Mouse (Mus musculus): ENCODE data around the gene Tmem106c.
A peak's percentile ranks its signal among the peaks of the same experiment; 100 is the strongest.

DNA sequence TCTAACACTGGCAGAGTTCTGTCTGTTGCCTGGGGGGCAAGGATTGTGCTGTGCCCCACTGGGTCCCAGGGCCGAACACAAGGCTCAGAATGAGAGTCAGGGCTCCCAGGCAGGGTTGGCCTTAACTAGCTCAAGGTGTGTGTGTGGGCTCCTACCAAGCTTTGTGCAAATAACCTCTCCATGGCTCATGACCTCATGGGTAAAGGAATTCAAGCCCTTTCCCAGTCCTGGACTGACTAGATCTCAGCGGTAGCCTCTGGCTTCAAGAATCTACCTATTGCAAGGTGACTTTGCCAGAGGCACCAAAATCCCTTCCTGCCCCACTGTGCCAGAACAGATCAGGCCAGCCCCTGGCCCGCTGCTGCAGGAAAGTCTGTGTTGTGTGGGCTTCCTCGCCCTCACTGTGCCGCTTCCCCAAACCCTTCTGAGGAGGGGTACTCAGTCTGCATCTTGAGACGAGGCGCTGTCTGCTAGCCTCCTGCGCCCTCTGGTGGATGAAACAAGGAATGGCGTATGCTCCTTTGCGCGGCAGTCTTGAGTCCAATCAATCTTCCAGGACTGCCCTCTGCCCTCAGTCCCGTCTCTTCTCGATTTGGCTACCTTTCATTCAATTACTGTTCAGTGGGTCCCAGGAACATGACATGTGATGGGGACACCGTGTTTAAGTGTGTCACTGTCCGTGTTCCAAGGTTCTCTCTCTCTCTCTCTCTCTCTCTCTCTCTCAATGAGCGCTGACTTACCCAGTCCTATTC is 11.7 kb upstream of the Tmem106c start:
- TF ChIP-seq CTCF (IDR thresholded peaks at IDR 0.05; ENCODE audit: insufficient read depth, low read length), result peak; percentile 98
- no peak for TF ChIP-seq POLR2A (IDR thresholded peaks at IDR 0.05; ENCODE audit: borderline replicate concordance, extremely low read depth, low read depth, low read length)

Measured in lung, adult 2 months (tissue).